Mouse (Mus musculus) midbrain, embryonic 14.5 days (tissue): ENCODE measurements around the gene Zfp799. TPM values are rescaled to one million over a fixed set of nuclear protein-coding genes. Genes with fewer than 3 reads are reported as not detected.

ENCODE experiments used
- polyA plus RNA-seq: library from polyadenylated mRNA; unstranded; fragments of >200 nt; fragmentation: Nextera tagmentation; extraction: Ambion mirVana; gene quantifications from 2 replicates; pipeline ENCODE4 v1.2.1, GENCODE M21; 2014

Gene Zfp799
- polyA plus RNA-seq, 1 experiment from 2014 or later, result 23.7 TPM

Other genes with a start within 250 kb of the Zfp799 start
- gene Cyp4f37, start 209.0 kb downstream of the Zfp799 start, polyA plus RNA-seq, result 0.47 and 1.0 TPM in 2 replicates
- gene Cyp4f40, start 171.4 kb downstream of the Zfp799 start, polyA plus RNA-seq, result not detected in 2 replicates
- gene Cyp4f15, start 144.6 kb downstream of the Zfp799 start, polyA plus RNA-seq, result 0.78 and 1.3 TPM in 2 replicates
- gene Zfp871, start 42.0 kb downstream of the Zfp799 start, polyA plus RNA-seq, result 67.6 and 81.3 TPM in 2 replicates
- 43.9 and 54.3 TPM in 2 replicates for gene Zfp811, start 20.3 kb downstream of the Zfp799 start, polyA plus RNA-seq
- 6.1 and 11.1 TPM in 2 replicates for gene Zfp870, start 61.4 kb upstream of the Zfp799 start, polyA plus RNA-seq
- not detected in 2 replicates for gene Cyp4f14, start 87.1 kb upstream of the Zfp799 start, polyA plus RNA-seq
- gene Cyp4f13, start 117.1 kb upstream of the Zfp799 start, polyA plus RNA-seq, result 4.7 and 6.6 TPM in 2 replicates
- 9.7 and 10.5 TPM in 2 replicates for gene Zfp472, start 135.6 kb upstream of the Zfp799 start, polyA plus RNA-seq
- 20.2 and 24.2 TPM in 2 replicates for gene Zfp952, start 162.9 kb upstream of the Zfp799 start, polyA plus RNA-seq
- gene Zfp763, start 203.1 kb upstream of the Zfp799 start, polyA plus RNA-seq, result 30.1 and 35.7 TPM in 2 replicates
- gene 4921501E09Rik, start 237.8 kb upstream of the Zfp799 start, polyA plus RNA-seq, result not detected in 2 replicates